Mouse (Mus musculus) bone marrow macrophage, adult 2 months (primary cell): ENCODE results near the gene Nfix. TPM values are rescaled to one million over a fixed set of nuclear protein-coding genes. Genes with fewer than 3 reads are reported as not detected.

Experiments used
- H3K27ac ChIP-seq: 2 replicates; pipeline ENCODE4 v1.5.1; 2012; ENCODE audit warnings: low read depth, low read length; ENCODE audit not compliant: insufficient read depth
- H3K4me1 ChIP-seq: 2 replicates; pipeline ENCODE4 v1.6.1; 2012; ENCODE audit warnings: low read length; ENCODE audit not compliant: control insufficient read depth, insufficient read depth
- H3K4me3 ChIP-seq: 2 replicates; pipeline ENCODE4 v1.5.1; 2012; ENCODE audit warnings: mild to moderate bottlenecking, low read length, moderate library complexity; ENCODE audit not compliant: insufficient read depth
- CTCF ChIP-seq: IDR thresholded peaks from 2 replicates; pipeline ENCODE4 v1.5.1; 2012; ENCODE audit warnings: low read depth, mild to moderate bottlenecking, low read length, moderate library complexity
- POLR2A ChIP-seq: IDR thresholded peaks from 2 replicates; pipeline ENCODE4 v1.6.1; 2012; ENCODE audit warnings: mild to moderate bottlenecking, low read depth, low read length, borderline replicate concordance
- polyA plus RNA-seq: library from polyadenylated mRNA; stranded (reverse); fragments of >200 nt; gene quantifications from 2 replicates; pipeline ENCODE4 v1.2.4, GENCODE M21; 2012; ENCODE audit not compliant: missing spikeins, insufficient read depth, insufficient read length

Nfix gene
- polyA plus RNA-seq, 1 experiment, result 12.5 TPM

DNA sequence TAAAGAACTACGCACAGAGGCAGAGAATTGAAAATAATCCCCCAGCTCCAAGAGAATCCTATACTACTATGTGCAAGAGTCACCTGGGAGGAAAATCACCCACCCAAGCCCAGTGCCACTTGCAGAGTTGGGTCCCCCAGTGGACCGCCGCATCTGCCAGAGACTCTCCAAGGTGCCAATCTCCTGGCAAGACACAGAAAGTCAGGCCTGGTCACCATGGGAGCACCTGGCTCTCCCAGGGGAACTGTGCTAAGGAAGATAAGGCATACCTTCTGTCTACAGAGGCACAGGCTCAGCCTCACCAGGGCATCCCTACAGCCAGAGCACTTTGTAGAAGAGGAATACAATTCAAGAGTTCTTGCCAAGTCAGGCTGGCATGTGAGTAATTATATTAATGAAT is 41.8 kb downstream of the Nfix start:
- TF ChIP-seq CTCF (no peak), POLR2A (no peak)
- no peak overlapping the region for H3K27ac ChIP-seq
- no peaks in the 10 kb centered on the region for H3K4me1 ChIP-seq
- no peak overlapping the region for H3K4me3 ChIP-seq

DNA sequence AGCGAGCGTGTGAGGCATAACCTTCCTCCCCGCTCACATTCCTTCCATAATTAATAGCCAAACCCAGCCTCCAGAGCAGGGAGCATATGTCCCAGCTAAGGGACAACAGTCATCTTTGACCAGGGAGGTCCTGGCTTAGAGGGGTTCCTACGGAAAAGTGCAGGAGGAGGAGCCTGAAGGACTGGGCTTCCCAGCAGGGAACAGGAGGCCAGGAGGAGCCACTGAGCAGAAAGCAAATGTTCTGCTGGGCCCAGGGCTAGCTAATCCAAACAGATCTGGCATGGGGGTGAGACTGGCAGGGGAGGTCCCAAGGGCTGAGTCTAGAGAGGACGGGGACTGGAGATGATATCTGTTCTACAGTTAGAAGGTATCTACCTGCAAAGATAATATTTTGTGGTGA is 42.6 kb downstream of the Nfix start:
- H3K4me3 ChIP-seq, result no peak overlapping the region
- H3K27ac ChIP-seq, result no peak overlapping the region
- no peaks in the 10 kb centered on the region for H3K4me1 ChIP-seq
- TF ChIP-seq CTCF (no peak), POLR2A (no peak)

DNA sequence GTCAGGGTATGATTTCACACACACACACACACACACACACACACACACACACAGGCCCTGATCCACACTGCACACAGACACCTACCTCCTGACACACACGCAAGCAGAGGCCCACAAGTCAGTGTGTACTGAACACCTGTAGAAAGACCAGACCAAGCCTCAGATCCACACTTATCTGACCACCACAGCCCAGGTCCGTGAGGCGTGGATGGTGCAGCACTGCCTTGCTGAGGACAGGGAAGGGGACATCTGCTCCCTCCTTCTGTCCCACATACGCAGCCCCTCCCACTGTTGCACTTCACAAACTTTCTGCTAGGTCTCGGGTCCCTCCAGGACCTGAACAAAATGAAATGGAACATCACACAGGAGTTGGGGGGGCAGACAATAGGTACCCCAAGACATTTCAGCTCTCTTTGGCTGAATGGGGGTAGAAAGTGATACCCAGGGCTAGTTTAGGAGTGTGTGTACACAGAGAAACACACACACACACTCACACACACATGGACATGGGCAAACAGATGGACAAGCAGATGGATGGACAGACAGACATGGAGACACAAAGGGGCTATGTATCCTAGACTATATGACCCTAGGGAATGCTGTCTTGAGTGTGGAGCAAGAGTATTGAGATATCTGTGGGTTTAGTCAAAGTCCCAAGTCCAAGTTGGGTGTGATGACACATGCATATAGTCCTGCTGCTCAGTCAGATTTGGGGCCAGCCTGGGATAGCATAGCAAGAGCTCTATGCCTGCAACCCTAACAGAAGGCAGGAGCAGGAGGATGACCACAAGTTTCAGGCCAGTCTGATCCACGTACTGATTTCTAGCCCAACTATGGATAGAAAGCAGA is 47.2 kb downstream of the Nfix start:
- Histone ChIP-seq H3K4me1 (no peaks in the 10 kb centered on the region), H3K4me3 (no peak overlapping the region), H3K27ac (no peak overlapping the region)
- no peak for TF ChIP-seq POLR2A
- no peak for TF ChIP-seq CTCF

DNA sequence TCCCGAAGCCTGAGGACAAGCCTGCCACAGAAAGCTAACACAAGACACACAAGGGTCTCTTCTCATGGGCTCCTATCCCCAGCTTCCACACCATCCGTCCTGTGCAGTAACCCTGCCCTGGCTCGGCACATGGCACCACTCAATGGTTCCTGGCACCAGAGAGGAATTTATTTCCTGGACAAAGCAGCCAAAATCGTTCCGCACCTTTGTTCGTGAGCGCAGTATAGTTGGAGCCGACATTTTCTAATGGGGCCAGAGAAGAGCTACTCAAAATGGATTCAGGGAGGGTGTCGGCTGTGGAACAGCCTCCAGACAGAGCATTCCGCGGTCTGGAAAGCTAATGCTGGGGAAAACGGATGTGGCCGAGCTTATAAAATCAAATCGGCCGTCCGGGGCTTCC is 50.6 kb downstream of the Nfix start:
- TF ChIP-seq CTCF (no peak), POLR2A (no peak)
- Histone ChIP-seq H3K4me3 (no peak overlapping the region), H3K4me1 (peaks cover 13% of the 10 kb centered on the region), H3K27ac (no peak overlapping the region)

DNA sequence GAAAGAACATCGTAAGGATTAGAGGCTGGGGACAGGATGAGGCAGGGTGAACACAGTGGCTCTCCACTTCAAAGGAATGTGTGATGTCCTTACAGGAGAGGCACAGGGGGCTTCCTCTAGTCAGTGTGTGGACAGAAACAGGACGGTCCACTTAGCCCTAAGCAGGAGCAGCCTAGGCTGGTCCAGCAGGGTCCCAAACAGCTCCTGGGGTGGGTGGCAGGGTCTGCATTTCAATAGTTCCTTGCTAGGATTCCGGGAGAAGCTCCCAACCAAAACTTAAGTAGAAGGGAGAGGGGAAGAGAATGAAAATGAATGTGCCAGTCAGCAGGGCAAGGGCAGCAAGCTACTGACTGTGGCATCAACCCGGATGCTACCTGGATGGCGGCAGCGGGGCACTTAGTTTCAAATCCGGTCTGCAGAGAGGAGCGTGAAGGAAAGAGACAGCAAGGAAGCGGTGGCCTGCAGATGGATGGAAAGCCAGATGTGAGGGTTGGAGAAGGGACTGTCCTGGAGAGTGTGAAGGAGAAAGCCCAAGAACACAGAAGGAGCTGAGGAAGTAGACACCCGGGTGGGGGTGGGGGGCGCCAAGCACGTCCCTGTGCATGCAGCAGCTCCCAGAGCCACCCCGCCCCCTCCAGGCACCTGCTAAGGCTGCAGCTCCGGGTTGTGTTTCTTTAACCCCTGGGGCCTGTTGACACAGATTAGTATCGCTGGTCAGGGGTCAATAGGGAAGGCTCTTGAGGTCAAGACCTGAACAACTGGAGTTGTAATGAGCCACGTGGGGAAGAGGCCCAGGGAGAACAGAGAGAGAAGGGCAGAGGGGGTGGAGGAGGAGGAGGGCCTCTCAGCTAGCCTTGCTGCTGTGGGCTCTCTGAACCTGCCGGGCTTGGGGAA is 54.9 kb downstream of the Nfix start:
- TF ChIP-seq CTCF (no peak), POLR2A (no peak)
- peaks cover 25% of the 10 kb centered on the region for H3K4me1 ChIP-seq
- H3K27ac ChIP-seq, result no peak overlapping the region
- no peak overlapping the region for H3K4me3 ChIP-seq

DNA sequence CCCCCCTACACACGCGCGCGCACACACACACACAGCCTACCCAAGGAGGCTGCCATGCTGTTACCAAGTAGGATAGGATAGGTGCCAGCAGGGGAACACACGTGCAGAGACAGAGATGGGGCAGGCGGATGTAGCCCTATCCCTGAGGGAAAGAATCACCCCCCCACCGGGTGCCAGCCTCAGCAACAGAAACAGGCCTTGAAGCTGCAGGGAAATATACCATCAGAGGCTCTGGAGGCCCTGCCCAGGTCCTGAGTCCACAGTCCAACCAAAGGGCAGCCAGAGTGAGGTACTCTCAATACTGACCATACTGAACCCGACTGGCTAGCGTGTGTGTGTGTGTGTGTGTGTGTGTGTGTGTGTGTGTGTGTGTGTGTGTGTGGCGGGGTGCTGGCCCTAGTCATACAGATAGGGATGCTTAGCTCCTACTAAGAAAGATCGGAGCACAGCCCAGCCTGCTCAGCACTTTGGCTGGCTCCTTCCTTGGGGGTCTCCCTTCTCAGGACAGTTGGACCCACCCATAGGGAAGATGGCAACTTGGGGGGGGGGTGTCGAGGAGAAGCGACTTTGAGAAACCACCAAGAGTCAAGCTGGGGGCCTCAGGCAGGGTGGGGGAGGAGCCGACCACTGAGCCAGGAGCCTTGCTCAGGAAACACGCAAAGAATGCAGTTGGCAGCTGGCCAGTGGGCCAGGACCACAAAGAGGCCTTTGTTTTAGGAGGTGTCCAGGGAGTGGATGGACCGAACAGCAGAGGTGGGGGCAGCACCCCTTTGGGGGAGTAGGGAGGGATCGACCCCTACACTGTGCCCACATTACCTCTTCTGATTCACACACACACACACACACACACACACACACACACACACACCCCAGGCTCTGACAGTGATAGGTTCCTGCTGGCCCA is 56.4 kb downstream of the Nfix start:
- TF ChIP-seq CTCF, result no peak
- no peak for TF ChIP-seq POLR2A
- Histone ChIP-seq H3K4me1 (peaks cover 27% of the 10 kb centered on the region), H3K4me3 (no peak overlapping the region), H3K27ac (no peak overlapping the region)

DNA sequence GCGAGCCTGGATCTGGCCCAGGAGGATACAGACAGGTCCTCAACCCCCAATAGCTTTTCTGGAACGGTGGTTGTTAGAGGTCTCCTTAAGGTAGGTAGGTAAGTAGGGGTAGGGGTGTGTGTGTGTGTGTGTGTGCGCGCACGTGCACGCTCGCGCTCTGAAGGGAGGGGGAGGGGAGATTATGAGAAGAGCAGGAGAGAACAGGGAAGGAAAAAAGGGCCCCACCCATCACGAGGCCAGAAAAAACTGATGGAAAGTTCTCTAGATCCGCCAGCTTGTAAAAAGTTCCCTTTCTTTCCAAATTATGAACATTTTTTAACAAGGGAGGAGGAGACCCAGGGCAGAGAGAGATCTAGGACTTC is 57.1 kb downstream of the Nfix start:
- Histone ChIP-seq H3K27ac (no peak overlapping the region), H3K4me1 (peaks cover 27% of the 10 kb centered on the region), H3K4me3 (no peak overlapping the region)
- TF ChIP-seq CTCF, result no peak
- TF ChIP-seq POLR2A, result no peak

DNA sequence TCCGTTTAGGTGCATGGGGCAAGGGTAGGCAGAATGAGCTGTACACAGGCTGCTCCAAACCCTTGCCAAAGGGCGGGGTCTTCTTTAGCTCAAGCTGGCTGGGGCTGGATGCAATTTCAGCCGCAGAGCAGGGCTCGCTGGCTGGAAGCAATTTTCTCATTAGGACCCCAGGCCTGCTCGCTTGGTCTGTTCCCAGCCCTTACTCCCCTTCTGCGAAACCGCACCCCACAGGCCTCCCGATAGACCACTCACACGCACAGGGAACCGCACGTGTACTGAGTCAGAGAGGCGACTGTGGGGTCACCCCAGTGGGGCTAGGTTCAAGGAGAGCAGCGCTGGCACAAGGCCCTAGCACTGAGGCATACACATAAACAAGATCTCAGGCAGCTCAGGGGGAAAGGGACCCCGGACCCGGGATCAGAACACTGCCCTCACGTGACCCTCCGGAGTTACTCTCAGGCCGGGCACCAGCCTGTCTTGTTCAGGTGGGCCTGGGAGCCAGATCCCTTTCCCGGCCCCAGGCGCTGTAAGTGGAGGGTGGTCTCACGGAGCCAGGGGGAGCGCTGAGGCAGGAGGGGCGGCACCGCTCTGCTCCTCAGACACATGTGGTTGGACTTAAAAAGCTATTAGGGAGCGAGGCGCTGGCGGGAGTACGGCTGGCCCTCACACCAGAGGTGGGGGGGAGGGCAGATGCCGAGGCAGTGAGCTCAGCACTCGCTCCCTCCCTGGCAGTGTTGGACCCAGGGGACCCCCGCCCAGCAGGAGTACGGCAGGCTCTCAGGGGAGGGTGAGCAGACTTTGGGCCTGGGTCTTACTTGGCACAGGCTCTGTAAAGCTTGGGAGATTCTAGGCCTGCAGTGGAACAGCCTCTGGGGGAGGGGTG is 57.7 kb downstream of the Nfix start:
- H3K4me1 ChIP-seq, result peaks cover 31% of the 10 kb centered on the region
- no peak overlapping the region for H3K27ac ChIP-seq
- no peak for TF ChIP-seq POLR2A
- TF ChIP-seq CTCF, result no peak
- no peak overlapping the region for H3K4me3 ChIP-seq
